In genomic region chr4:137594496-137595270, GRCm38 (mm10) we compare ENCODE assay signal across 9 mouse cellular contexts. TPM values are rescaled to one million over a fixed set of nuclear protein-coding genes. Genes with fewer than 3 reads are reported as not detected.
DNase-seq lines count a peak whose midpoint lies in the region; ATAC-seq and TF ChIP-seq lines count a peak whose summit lies in the region.
"Had no signal": no experiment of that assay in that cellular context is flagged by ENCODE, and none has a peak within 500 bp of the region (broad histone marks: within the 10 kb centered on the region; RNA-seq: fewer than 3 reads in every experiment).

No protein-coding gene starts in this region.

- 3% methylated on average over 40 of the region's 40 CpGs for WGBS in embryonic facial prominence, embryonic 14.5 days
- 3% methylated on average over 39 of the region's 40 CpGs for WGBS in hindbrain, postnatal 0 days

- H3K9me3 ChIP-seq in embryonic facial prominence, embryonic 14.5 days (ENCODE audit: control insufficient read depth, low read length), result no peaks in the 10 kb centered on the region
- H3K9me3 ChIP-seq in hindbrain, postnatal 0 days (ENCODE audit: low read length), result no peaks in the 10 kb centered on the region

- no peak for ATAC-seq in embryonic facial prominence, embryonic 14.5 days (ENCODE audit: low read depth)
- ATAC-seq in hindbrain, postnatal 0 days, result no peak

- H3K36me3 ChIP-seq in embryonic facial prominence, embryonic 14.5 days (ENCODE audit: control insufficient read depth, insufficient read depth, low read length), result no peaks in the 10 kb centered on the region
- no peaks in the 10 kb centered on the region for H3K36me3 ChIP-seq in hindbrain, postnatal 0 days (ENCODE audit: insufficient read depth, low read length)
- H3K36me3 ChIP-seq in splenic B cell, adult 2 months (ENCODE audit: control insufficient read depth, insufficient read depth, low read length, poor library complexity, severe bottlenecking), result no peaks in the 10 kb centered on the region

- peak overlapping the region; percentile 100 for H3K27ac ChIP-seq in embryonic facial prominence, embryonic 14.5 days (replicated peaks; ENCODE audit: low read depth, low read length)
- H3K27ac ChIP-seq in hindbrain, postnatal 0 days, result peak overlapping the region; percentile 100

- peak overlapping the region; percentile 95 for H3K4me2 ChIP-seq in embryonic facial prominence, embryonic 14.5 days (ENCODE audit: low read depth, low read length)
- H3K4me2 ChIP-seq in hindbrain, postnatal 0 days (ENCODE audit: low read depth, low read length), result peak overlapping the region; percentile 81

- peak; percentile 65 for DNase-seq in adrenal gland, postnatal 10 days
- no peak for DNase-seq in adrenal gland, adult 2 months
- peak; percentile 37 for DNase-seq in right cerebral cortex, adult 18-20 months
- DNase-seq in right cerebral cortex, postnatal 4 days, result no peak
- peak; percentile 40 for DNase-seq in embryonic facial prominence, embryonic 14.5 days (ENCODE audit: low spot score)
- DNase-seq in hindbrain, postnatal 0 days (ENCODE audit: low spot score), result peak; percentile 59
- peak; percentile 31 for DNase-seq in lung, postnatal 14 days
- peak; percentile 67 for DNase-seq in splenic B cell, adult 2 months (ENCODE audit: low read depth, low spot score)

- H3K27me3 ChIP-seq in embryonic facial prominence, embryonic 14.5 days (replicated peaks; ENCODE audit: control insufficient read depth, insufficient read depth, low read length), result no peaks in the 10 kb centered on the region
- no peaks in the 10 kb centered on the region for H3K27me3 ChIP-seq in hindbrain, postnatal 0 days (ENCODE audit: insufficient read depth, low read length)
- no peaks in the 10 kb centered on the region for H3K27me3 ChIP-seq in splenic B cell, adult 2 months (ENCODE audit: control insufficient read depth, insufficient read depth, low read length, poor library complexity, severe bottlenecking)

- TF ChIP-seq CTCF in hindbrain, postnatal 0 days (IDR thresholded peaks at IDR 0.05; ENCODE audit: low read depth), result no peak; the same call in 1 of the 2 replicates

- peak overlapping the region; percentile 87 for H3K9ac ChIP-seq in embryonic facial prominence, embryonic 14.5 days (ENCODE audit: low read depth, low read length)
- peak overlapping the region; percentile 84 for H3K9ac ChIP-seq in hindbrain, postnatal 0 days (replicated peaks; ENCODE audit: low read length)

- peaks cover 18% of the 10 kb centered on the region for H3K4me1 ChIP-seq in embryonic facial prominence, embryonic 14.5 days (ENCODE audit: control insufficient read depth, insufficient read depth, low read length)
- peaks cover 15% of the 10 kb centered on the region for H3K4me1 ChIP-seq in hindbrain, postnatal 0 days (ENCODE audit: insufficient read depth, low read length)

- H3K4me3 ChIP-seq in embryonic facial prominence, embryonic 14.5 days (ENCODE audit: low read depth, low read length), result peak overlapping the region; percentile 77
- H3K4me3 ChIP-seq in hindbrain, postnatal 0 days (ENCODE audit: low read length), result peak overlapping the region; percentile 79

RNA-seq across cellular contexts. Expression of gene Usp48, which starts 1.1 kb away (rescaled TPM):
- 100 to 1,000 TPM in 1 of 2 experiments, 10 to 100 TPM in 1; 76.5 to 113 TPM for total RNA-seq in adrenal gland, postnatal 10 days (2021)
- 100 to 1,000 TPM; 100 to 101 TPM for total RNA-seq in adrenal gland, adult 2 months (2021)
- 52.2 and 58.9 TPM in 2 replicates for polyA plus RNA-seq in adrenal gland, adult 2 months (2012; rRNA removed)
- 59.8 and 61.2 TPM in 2 replicates for polyA plus RNA-seq in embryonic facial prominence, embryonic 14.5 days (2014; fragmentation: Nextera tagmentation; extraction: Ambion mirVana)
- 61.8 and 63.8 TPM in 2 replicates for total RNA-seq in hindbrain, postnatal 0 days (2014; rRNA removed)
- 43.9 and 45.6 TPM in 2 replicates for polyA plus RNA-seq in hindbrain, postnatal 0 days (2015; fragmentation: Nextera tagmentation; extraction: Ambion mirVana)

RNA-seq across cellular contexts. Expression of gene Ldlrad2, which starts 20.3 kb away (rescaled TPM):
- total RNA-seq in adrenal gland, postnatal 10 days (2021), result not detected
- not detected for total RNA-seq in adrenal gland, adult 2 months (2021)
- polyA plus RNA-seq in adrenal gland, adult 2 months (2012; rRNA removed), result 0.67 TPM in 1 of 2 replicates, not detected in the other
- polyA plus RNA-seq in embryonic facial prominence, embryonic 14.5 days (2014; fragmentation: Nextera tagmentation; extraction: Ambion mirVana), result 0.47 TPM in 1 of 2 replicates, not detected in the other
- total RNA-seq in hindbrain, postnatal 0 days (2014; rRNA removed), result not detected in 2 replicates
- polyA plus RNA-seq in hindbrain, postnatal 0 days (2015; fragmentation: Nextera tagmentation; extraction: Ambion mirVana), result 0.40 TPM in 1 of 2 replicates, not detected in the other
- total RNA-seq: left cerebral cortex, adult 18-20 months had no signal

Comparison
In these comparisons a context has a peak if more than half of its experiments do, and no peak if none do; other contexts are left out.
1. DNase-seq: peak in adrenal gland, postnatal 10 days (single experiment), right cerebral cortex, adult 18-20 months (single experiment), embryonic facial prominence, embryonic 14.5 days (single experiment), hindbrain, postnatal 0 days (single experiment), lung, postnatal 14 days (single experiment) and splenic B cell, adult 2 months (single experiment); none in adrenal gland, adult 2 months (single experiment) and right cerebral cortex, postnatal 4 days (single experiment).